Mouse (Mus musculus) embryonic facial prominence, embryonic 11.5 days (tissue): ENCODE measurements around the gene Nat14. TPM values are rescaled to one million over a fixed set of nuclear protein-coding genes. Genes with fewer than 3 reads are reported as not detected.

ENCODE experiments used
- ATAC-seq: fragments of 200-750 bp; cut with Nextera tagmentation; replicated peaks from 2 replicates; pipeline ENCODE4 v1.8.0; 2017; ENCODE audit warnings: low read depth; ENCODE audit not compliant: insufficient number of reproducible peaks, low FRiP score, low TSS enrichment
- DNase-seq: peaks from one replicate; pipeline ENCODE4 v3.0.0-alpha.2; 2015; ENCODE audit warnings: low spot score
- H3K27ac ChIP-seq: fragments of 300-500 bp; sonication (generic); replicated peaks from 2 replicates; pipeline ENCODE4 v1.5.1; 2014; ENCODE audit warnings: mild to moderate bottlenecking, low read depth, low read length, control low read depth
- H3K27me3 ChIP-seq: fragments of 300-500 bp; sonication (generic); 2 replicates; pipeline ENCODE4 v1.6.1; 2014; ENCODE audit warnings: mild to moderate bottlenecking, low read length, moderate library complexity, mixed read lengths; ENCODE audit not compliant: control insufficient read depth, insufficient read depth
- H3K36me3 ChIP-seq: fragments of 300-500 bp; sonication (generic); replicated peaks from 2 replicates; pipeline ENCODE4 v1.6.1; 2014; ENCODE audit warnings: low read depth, mild to moderate bottlenecking, low read length, moderate library complexity, mixed read lengths; ENCODE audit not compliant: control insufficient read depth, insufficient read depth
- H3K4me1 ChIP-seq: fragments of 300-500 bp; sonication (generic); 2 replicates; pipeline ENCODE4 v1.6.1; 2014; ENCODE audit warnings: low read length, mixed read lengths; ENCODE audit not compliant: control insufficient read depth, insufficient read depth
- H3K4me2 ChIP-seq: fragments of 300-500 bp; sonication (generic); 2 replicates; pipeline ENCODE4 v1.6.1; 2014; ENCODE audit warnings: low read depth, mild to moderate bottlenecking, control low read depth, low read length, moderate library complexity
- H3K4me3 ChIP-seq: fragments of 300-500 bp; sonication (generic); 2 replicates; pipeline ENCODE4 v1.5.1; 2014; ENCODE audit warnings: low read depth, low read length, control low read depth
- H3K9ac ChIP-seq: fragments of 300-500 bp; sonication (generic); replicated peaks from 2 replicates; pipeline ENCODE4 v1.6.1; 2014; ENCODE audit warnings: mild to moderate bottlenecking, control low read depth, low read length
- H3K9me3 ChIP-seq: fragments of 300-500 bp; sonication (generic); replicated peaks from 2 replicates; pipeline ENCODE4 v1.6.1; 2016; ENCODE audit warnings: mild to moderate bottlenecking, low read length, inconsistent platforms, mixed read lengths; ENCODE audit not compliant: control insufficient read depth
- WGBS: fragments of 180-500 bp; shearing (Covaris S2); extraction: QIAGEN DNeasy Blood & Tissue Kit; methylation state at CpG from one replicate; pipeline ENCODE4 v1.1.7; 2014; 5-methylcytosine and 5-hydroxymethylcytosine counted together
- polyA plus RNA-seq: library from polyadenylated mRNA; unstranded; fragments of >200 nt; fragmentation: Nextera tagmentation; extraction: Ambion mirVana; gene quantifications from 2 replicates; pipeline ENCODE4 v1.2.1, GENCODE M21; 2014

Nat14 gene
- polyA plus RNA-seq, 1 experiment from 2014 or later: 2.8 TPM

GRCm38 (mm10) chr7:4920976-4921823 is 628 bp upstream of the Nat14 start:
- Histone ChIP-seq H3K27ac (peak overlapping the region; percentile 65), H3K4me2 (no peak overlapping the region; the same call in 1 of the 2 replicates), H3K9me3 (no peaks in the 10 kb centered on the region), H3K27me3 (no peaks in the 10 kb centered on the region), H3K9ac (0 out of 2 replicates have a peak overlapping the region, but pooled peaks have one; percentile 9), H3K36me3 (peaks cover 8% of the 10 kb centered on the region), H3K4me1 (peaks cover 25% of the 10 kb centered on the region), H3K4me3 (no peak overlapping the region)
- DNase-seq (no peak), ATAC-seq (no peak)
- 59% methylated on average over 23 of the region's 23 CpGs for WGBS

- H3K27ac ChIP-seq: peak overlapping the region; percentile 87
- ATAC-seq: peak; percentile 21
- H3K9me3 ChIP-seq: no peaks in the 10 kb centered on the region
- DNase-seq: peak; percentile 90
- no peaks in the 10 kb centered on the region for H3K27me3 ChIP-seq
- peaks cover 25% of the 10 kb centered on the region for H3K4me1 ChIP-seq
- H3K36me3 ChIP-seq: peaks cover 8% of the 10 kb centered on the region
- under 1% methylated on average over 14 of the region's 14 CpGs for WGBS
- H3K4me2 ChIP-seq: peak overlapping the region; percentile 53
- H3K9ac ChIP-seq: peak overlapping the region; percentile 50
- H3K4me3 ChIP-seq: peak overlapping the region; percentile 23
Measured at GRCm38 (mm10) chr7:4922508-4922907, 680 bp downstream of the Nat14 start.

GRCm38 (mm10) chr7:4922931-4923565 is 1.2 kb downstream of the Nat14 start:
- Histone ChIP-seq H3K9me3 (no peaks in the 10 kb centered on the region), H3K27me3 (no peaks in the 10 kb centered on the region), H3K9ac (peak overlapping the region; percentile 50), H3K4me2 (peak overlapping the region; percentile 53), H3K4me1 (peaks cover 25% of the 10 kb centered on the region), H3K36me3 (peaks cover 8% of the 10 kb centered on the region), H3K4me3 (peak overlapping the region; percentile 23), H3K27ac (peak overlapping the region; percentile 87)
- peak; percentile 11 for ATAC-seq
- peak; percentile 91 for DNase-seq
- under 1% methylated on average over 14 of the region's 14 CpGs for WGBS

GRCm38 (mm10) chr7:4923586-4924364 is 1.9 kb downstream of the Nat14 start:
- H3K9me3 ChIP-seq: no peaks in the 10 kb centered on the region
- 4% methylated on average over 37 of the region's 37 CpGs for WGBS
- DNase-seq (peak; percentile 59), ATAC-seq (no peak)
- H3K27me3 ChIP-seq: no peaks in the 10 kb centered on the region
- H3K27ac ChIP-seq: peak overlapping the region; percentile 87
- H3K9ac ChIP-seq: peak overlapping the region; percentile 68
- H3K4me2 ChIP-seq: peak overlapping the region; percentile 53
- H3K4me1 ChIP-seq: peaks cover 25% of the 10 kb centered on the region
- H3K36me3 ChIP-seq: peaks cover 8% of the 10 kb centered on the region
- H3K4me3 ChIP-seq: peak overlapping the region; percentile 21

DNA sequence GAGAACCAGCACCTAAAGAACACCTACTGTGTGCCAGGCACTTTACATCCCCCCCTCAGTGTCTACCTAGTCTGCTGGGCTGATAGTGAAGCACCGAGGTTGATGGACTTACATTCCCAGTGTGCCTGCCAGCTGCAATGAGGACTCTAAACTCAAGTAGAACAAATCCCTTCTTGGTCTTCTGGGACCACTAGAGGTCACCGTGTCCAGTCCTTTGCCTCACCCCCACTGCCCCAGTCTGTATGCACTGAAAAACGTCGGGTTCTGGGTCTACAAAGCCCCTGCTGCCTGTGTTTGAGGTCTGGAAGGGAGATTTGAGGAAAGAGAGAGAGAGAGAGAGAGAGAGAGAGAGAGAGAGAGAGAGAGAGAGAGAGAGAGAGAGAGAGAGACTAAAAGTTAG is 2.7 kb downstream of the Nat14 start:
- H3K4me3 ChIP-seq: peak overlapping the region; percentile 21
- DNase-seq (peak; percentile 28), ATAC-seq (no peak)
- H3K27ac ChIP-seq: peak overlapping the region; percentile 87
- H3K4me2 ChIP-seq: peak overlapping the region; percentile 53
- 4% methylated on average over 4 of the region's 4 CpGs for WGBS
- H3K4me1 ChIP-seq: peaks cover 25% of the 10 kb centered on the region
- H3K9me3 ChIP-seq: no peaks in the 10 kb centered on the region
- peaks cover 8% of the 10 kb centered on the region for H3K36me3 ChIP-seq
- H3K27me3 ChIP-seq: no peaks in the 10 kb centered on the region
- H3K9ac ChIP-seq: peak overlapping the region; percentile 68

DNA sequence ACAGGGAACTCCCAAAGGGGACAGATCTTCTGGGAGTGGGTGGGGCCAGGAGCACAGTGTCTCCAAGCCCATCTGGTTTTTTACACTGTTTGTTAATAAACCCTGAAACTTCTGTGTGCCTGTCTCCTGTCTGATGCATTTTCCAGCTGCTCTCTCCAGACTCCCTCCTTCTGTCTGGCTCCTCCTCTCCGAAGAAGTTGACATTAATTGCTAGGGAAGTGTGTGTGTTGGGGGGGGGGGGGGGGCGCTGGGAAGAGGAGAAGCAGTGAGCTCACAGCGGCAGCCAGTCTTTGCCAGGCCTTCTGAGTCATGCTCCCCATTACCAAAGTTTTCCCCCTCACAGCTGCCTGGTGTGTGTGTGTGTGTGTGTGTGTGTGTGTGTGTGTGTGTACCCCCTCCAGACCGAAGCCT is 3.1 kb downstream of the Nat14 start:
- peaks cover 4% of the 10 kb centered on the region for H3K36me3 ChIP-seq
- peak overlapping the region; percentile 5 for H3K9ac ChIP-seq
- H3K9me3 ChIP-seq: no peaks in the 10 kb centered on the region
- H3K27ac ChIP-seq: peak overlapping the region; percentile 87
- H3K27me3 ChIP-seq: no peaks in the 10 kb centered on the region
- H3K4me3 ChIP-seq: no peak overlapping the region
- ATAC-seq (no peak), DNase-seq (peak; percentile 59)
- no peak overlapping the region for H3K4me2 ChIP-seq
- H3K4me1 ChIP-seq: peaks cover 25% of the 10 kb centered on the region
- WGBS: 3% methylated on average over 3 of the region's 4 CpGs

GRCm38 (mm10) chr7:4925441-4926381 is 3.9 kb downstream of the Nat14 start, which contains the start of gene Ssc5d:
Ssc5d (plus strand) TSS chr7:4925785.
- DNase-seq (peak; percentile 38), ATAC-seq (peak; percentile 42)
- Histone ChIP-seq H3K36me3 (no peaks in the 10 kb centered on the region; the same call in 1 of the 2 replicates), H3K9ac (peak within 1 kb of the TSS; percentile 15), H3K4me1 (peaks cover 25% of the 10 kb centered on the region), H3K4me2 (no peak within 1 kb of the TSS; the same call in 1 of the 2 replicates), H3K27ac (peak within 1 kb of the TSS; percentile 87), H3K4me3 (no peak within 1 kb of the TSS; the same call in 1 of the 2 replicates), H3K27me3 (no peaks in the 10 kb centered on the region), H3K9me3 (no peaks in the 10 kb centered on the region)
- 3% methylated on average over 6 of the region's 6 CpGs for WGBS
